Mouse (Mus musculus): Measurements from ENCODE around the gene Fkbp15.
"Not testable (repeated sequence)": the region's sequence is repeated elsewhere in the genome, so short reads cannot be mapped to it uniquely, and the experiment has no call there.

The Fkbp15 gene

GRCm38 (mm10) chr4:62292461-62293180 is 67.7 kb downstream of the Fkbp15 start:
- in situ Hi-C loops (cut with MboI; ENCODE audit: low pct_unique_long_range_greater_than_20kb in 1 of 2, low sequenced_read_pairs in 2 of 2, unreplicated experiment in 1 of 2), result no loop called here

GRCm38 (mm10) chr4:62290816-62291505 is 69.4 kb downstream of the Fkbp15 start:
- in situ Hi-C loops (cut with MboI; ENCODE audit: low pct_unique_long_range_greater_than_20kb in 1 of 2, low sequenced_read_pairs in 2 of 2, unreplicated experiment in 1 of 2), result no loop called here

- in situ Hi-C loops (cut with MboI; ENCODE audit: low pct_unique_long_range_greater_than_20kb in 1 of 2, low sequenced_read_pairs in 2 of 2, unreplicated experiment in 1 of 2), result no loop called here
Measured at GRCm38 (mm10) chr4:62289226-62289625, 71.1 kb downstream of the Fkbp15 start.

- in situ Hi-C loops (cut with MboI; ENCODE audit: low pct_unique_long_range_greater_than_20kb in 1 of 2, low sequenced_read_pairs in 2 of 2, unreplicated experiment in 1 of 2), result no loop called here
Measured at GRCm38 (mm10) chr4:62286992-62287900, 73.1 kb downstream of the Fkbp15 start.

- in situ Hi-C loops (cut with MboI; ENCODE audit: low pct_unique_long_range_greater_than_20kb in 1 of 2, low sequenced_read_pairs in 2 of 2, unreplicated experiment in 1 of 2), result no loop called here
Measured at GRCm38 (mm10) chr4:62286257-62286991, 73.9 kb downstream of the Fkbp15 start.

GRCm38 (mm10) chr4:62285576-62285975 is 74.8 kb downstream of the Fkbp15 start:
- in situ Hi-C loops (cut with MboI; ENCODE audit: low pct_unique_long_range_greater_than_20kb in 1 of 2, low sequenced_read_pairs in 2 of 2, unreplicated experiment in 1 of 2), result no loop called here

GRCm38 (mm10) chr4:62282969-62283368 is 77.4 kb downstream of the Fkbp15 start:
- in situ Hi-C loops (cut with MboI; ENCODE audit: low pct_unique_long_range_greater_than_20kb in 1 of 2, low sequenced_read_pairs in 2 of 2, unreplicated experiment in 1 of 2), result no loop called here

- in situ Hi-C loops (cut with MboI; ENCODE audit: low pct_unique_long_range_greater_than_20kb in 1 of 2, low sequenced_read_pairs in 2 of 2, unreplicated experiment in 1 of 2), result no loop called here
Measured at GRCm38 (mm10) chr4:62281319-62281718, 79.0 kb downstream of the Fkbp15 start.

- in situ Hi-C loops (cut with MboI; ENCODE audit: low pct_unique_long_range_greater_than_20kb in 1 of 2, low sequenced_read_pairs in 2 of 2, unreplicated experiment in 1 of 2), result no loop called here
Measured at GRCm38 (mm10) chr4:62278081-62278480, 82.3 kb downstream of the Fkbp15 start.

GRCm38 (mm10) chr4:62277222-62277621 is 83.1 kb downstream of the Fkbp15 start:
- in situ Hi-C loops (cut with MboI; ENCODE audit: low pct_unique_long_range_greater_than_20kb in 1 of 2, low sequenced_read_pairs in 2 of 2, unreplicated experiment in 1 of 2), result no loop called here

- in situ Hi-C loops (cut with MboI; ENCODE audit: low pct_unique_long_range_greater_than_20kb in 1 of 2, low sequenced_read_pairs in 2 of 2, unreplicated experiment in 1 of 2), result no loop called here
Measured at GRCm38 (mm10) chr4:62276642-62277041, 83.7 kb downstream of the Fkbp15 start.

- in situ Hi-C loops (cut with MboI; ENCODE audit: low pct_unique_long_range_greater_than_20kb in 1 of 2, low sequenced_read_pairs in 2 of 2, unreplicated experiment in 1 of 2), result no loop called here
Measured at GRCm38 (mm10) chr4:62274841-62275536, 85.4 kb downstream of the Fkbp15 start.

GRCm38 (mm10) chr4:62273916-62274315 is 86.4 kb downstream of the Fkbp15 start:
- in situ Hi-C loops (cut with MboI; ENCODE audit: low pct_unique_long_range_greater_than_20kb in 1 of 2, low sequenced_read_pairs in 2 of 2, unreplicated experiment in 1 of 2), result no loop called here

- in situ Hi-C loops (cut with MboI; ENCODE audit: low pct_unique_long_range_greater_than_20kb in 1 of 2, low sequenced_read_pairs in 2 of 2, unreplicated experiment in 1 of 2), result no loop called here
Measured at GRCm38 (mm10) chr4:62272696-62273095, 87.7 kb downstream of the Fkbp15 start.

GRCm38 (mm10) chr4:62267101-62267500 is 93.2 kb downstream of the Fkbp15 start:
- in situ Hi-C loops (cut with MboI; ENCODE audit: low pct_unique_long_range_greater_than_20kb in 1 of 2, low sequenced_read_pairs in 2 of 2, unreplicated experiment in 1 of 2), result no loop called here

GRCm38 (mm10) chr4:62266016-62266415 is 94.3 kb downstream of the Fkbp15 start:
- in situ Hi-C loops (cut with MboI; ENCODE audit: low pct_unique_long_range_greater_than_20kb in 1 of 2, low sequenced_read_pairs in 2 of 2, unreplicated experiment in 1 of 2), result not testable (repeated sequence)

GRCm38 (mm10) chr4:62265154-62265836 is 95.1 kb downstream of the Fkbp15 start:
- in situ Hi-C loops (cut with MboI; ENCODE audit: low pct_unique_long_range_greater_than_20kb in 1 of 2, low sequenced_read_pairs in 2 of 2, unreplicated experiment in 1 of 2), result no loop called here
